Mouse (Mus musculus) MEL (cell line): ENCODE results near the gene Fth1. TPM values are rescaled to one million over a fixed set of nuclear protein-coding genes. Genes with fewer than 3 reads are reported as not detected.

Experiments used
- DNase-seq: peaks from one replicate; pipeline ENCODE4 v3.0.0; 2011; ENCODE audit warnings: low read depth, low spot score
- H3K27ac ChIP-seq: 2 replicates; pipeline ENCODE4 v1.5.1; 2012; ENCODE audit warnings: low read depth, mild to moderate bottlenecking, control low read depth, low read length, moderate library complexity; ENCODE audit not compliant: control insufficient read depth
- H3K27me3 ChIP-seq, 2 experiments: fragments of 150-350 bp in 1 of 2; sonication (generic) in 1 of 2; 2 replicates each; pipeline ENCODE4 v1.6.1; 2012; ENCODE audit warnings: low read length in 2 of 2, mild to moderate bottlenecking in 2 of 2, improper control_type of control experiment in 1 of 2, moderate library complexity in 1 of 2; ENCODE audit not compliant: insufficient read depth in 2 of 2, control insufficient read depth in 1 of 2
- H3K36me3 ChIP-seq, 2 experiments: 2 replicates each; pipeline ENCODE4 v1.6.1; 2012 to 2014; ENCODE audit warnings: low read length in 2 of 2, improper control_type of control experiment in 1 of 2, inconsistent platforms in 1 of 2, mild to moderate bottlenecking in 1 of 2; ENCODE audit not compliant: insufficient read depth in 2 of 2, control insufficient read depth in 1 of 2
- H3K4me1 ChIP-seq, 2 experiments: fragments of 150-350 bp in 1 of 2; sonication (generic) in 1 of 2; 2 replicates each; pipeline ENCODE4 v1.6.1; 2012; ENCODE audit warnings: low read length in 2 of 2, improper control_type of control experiment in 1 of 2, mild to moderate bottlenecking in 1 of 2; ENCODE audit not compliant: insufficient read depth in 2 of 2, control insufficient read depth in 1 of 2
- H3K4me3 ChIP-seq, 2 experiments: fragments of 150-350 bp in 1 of 2; sonication (generic) in 1 of 2; 2 replicates each; pipeline ENCODE4 v1.5.1; 2012; ENCODE audit warnings: low read depth in 2 of 2, low read length in 2 of 2, mild to moderate bottlenecking in 2 of 2, moderate library complexity in 2 of 2, control low read depth in 1 of 2, improper control_type of control experiment in 1 of 2; ENCODE audit not compliant: control insufficient read depth in 1 of 2, insufficient read depth in 1 of 2
- H3K79me2 ChIP-seq: 2 replicates; pipeline ENCODE4 v1.6.1; 2012; ENCODE audit warnings: mild to moderate bottlenecking, low read length, moderate library complexity; ENCODE audit not compliant: control insufficient read depth, poor library complexity, insufficient read depth
- H3K9ac ChIP-seq: 2 replicates; pipeline ENCODE4 v1.6.1; 2012; ENCODE audit warnings: low read depth, mild to moderate bottlenecking, control low read depth, low read length, moderate library complexity; ENCODE audit not compliant: control insufficient read depth, poor library complexity, severe bottlenecking
- H3K9me3 ChIP-seq: fragments of 150-350 bp; sonication (generic); replicated peaks from 2 replicates; pipeline ENCODE4 v1.6.1; 2012; ENCODE audit warnings: mild to moderate bottlenecking, low read length, improper control_type of control experiment, moderate library complexity; ENCODE audit not compliant: insufficient read depth
- BHLHE40 ChIP-seq: IDR thresholded peaks from 2 replicates; pipeline ENCODE4 v1.6.1; 2012; ENCODE audit warnings: low read depth, mild to moderate bottlenecking, inconsistent platforms, low read length, improper control_type of control experiment, borderline replicate concordance
- CHD1 ChIP-seq: IDR thresholded peaks from 2 replicates; pipeline ENCODE4 v1.6.1; 2012; ENCODE audit warnings: low read depth, mild to moderate bottlenecking, inconsistent platforms, low read length, improper control_type of control experiment
- CHD2 ChIP-seq: IDR thresholded peaks from 2 replicates; pipeline ENCODE4 v1.6.1; 2011; ENCODE audit warnings: low read length, improper control_type of control experiment
- E2F4 ChIP-seq: IDR thresholded peaks from 2 replicates; pipeline ENCODE4 v1.6.1; 2011; ENCODE audit warnings: low read depth, low read length, improper control_type of control experiment, borderline replicate concordance
- EP300 ChIP-seq, 2 experiments: IDR thresholded peaks; 2 replicates each; pipeline ENCODE4 v1.6.1; 2011; ENCODE audit warnings: improper control_type of control experiment in 2 of 2, low read length in 2 of 2, low read depth in 1 of 2, mild to moderate bottlenecking in 1 of 2
- ETS1 ChIP-seq: IDR thresholded peaks from 2 replicates; pipeline ENCODE4 v1.6.1; 2012; ENCODE audit warnings: low read depth, mild to moderate bottlenecking, inconsistent platforms, low read length, improper control_type of control experiment, moderate library complexity
- GATA1 ChIP-seq: IDR thresholded peaks from 2 replicates; pipeline ENCODE4 v1.6.1; 2011; ENCODE audit warnings: low read depth, low read length, improper control_type of control experiment
- JUND ChIP-seq: IDR thresholded peaks from 2 replicates; pipeline ENCODE4 v1.6.1; 2011; ENCODE audit warnings: low read depth, mild to moderate bottlenecking, improper control_type of control experiment, low read length
- KAT2A ChIP-seq: conservative IDR thresholded peaks from 2 replicates; pipeline ENCODE4 v1.6.1; 2012; ENCODE audit warnings: low read depth, low read length, improper control_type of control experiment, inconsistent platforms
- MAFK ChIP-seq: IDR thresholded peaks from 2 replicates; pipeline ENCODE4 v1.6.1; 2011; ENCODE audit warnings: low read depth, mild to moderate bottlenecking, low read length, improper control_type of control experiment, borderline replicate concordance
- MEF2A ChIP-seq: IDR thresholded peaks from 2 replicates; pipeline ENCODE4 v1.6.1; 2014; ENCODE audit warnings: low read depth, mild to moderate bottlenecking, inconsistent platforms, low read length, improper control_type of control experiment; ENCODE audit not compliant: poor library complexity, insufficient replicate concordance, severe bottlenecking; ENCODE audit errors: extremely low read depth
- MXI1 ChIP-seq: IDR thresholded peaks from 2 replicates; pipeline ENCODE4 v1.6.1; 2011; ENCODE audit warnings: mild to moderate bottlenecking, low read depth, low read length, improper control_type of control experiment
- MYC ChIP-seq: IDR thresholded peaks from 2 replicates; pipeline ENCODE4 v1.6.1; 2011; ENCODE audit warnings: low read depth, mild to moderate bottlenecking, low read length, improper control_type of control experiment, moderate library complexity
- NRF1 ChIP-seq: IDR thresholded peaks from 2 replicates; pipeline ENCODE4 v1.6.1; 2014; ENCODE audit warnings: low read depth, mild to moderate bottlenecking, inconsistent platforms, low read length, improper control_type of control experiment, moderate library complexity; ENCODE audit not compliant: poor library complexity, insufficient read depth, severe bottlenecking
- POLR2A ChIP-seq, 2 experiments: IDR thresholded peaks; 2 replicates each; pipeline ENCODE4 v1.6.1; 2011 to 2012; ENCODE audit warnings: low read length in 2 of 2, mild to moderate bottlenecking in 2 of 2, control low read depth in 1 of 2, improper control_type of control experiment in 1 of 2, low read depth in 1 of 2, moderate library complexity in 1 of 2; ENCODE audit not compliant: control insufficient read depth in 1 of 2, insufficient read depth in 1 of 2, poor library complexity in 1 of 2
- POLR2AphosphoS5 ChIP-seq: IDR thresholded peaks from 2 replicates; pipeline ENCODE4 v1.6.1; 2012; ENCODE audit warnings: low read depth, borderline replicate concordance, mild to moderate bottlenecking, inconsistent platforms, low read length, moderate library complexity, mixed read lengths
- RCOR1 ChIP-seq: IDR thresholded peaks from 2 replicates; pipeline ENCODE4 v1.6.1; 2012; ENCODE audit warnings: low read depth, mild to moderate bottlenecking, inconsistent platforms, low read length, improper control_type of control experiment
- SIN3A ChIP-seq: IDR thresholded peaks from 2 replicates; pipeline ENCODE4 v1.6.1; 2012; ENCODE audit warnings: low read length, improper control_type of control experiment, inconsistent platforms
- SMC3 ChIP-seq: IDR thresholded peaks from 2 replicates; pipeline ENCODE4 v1.6.1; 2011; ENCODE audit warnings: low read depth, low read length, improper control_type of control experiment
- TAL1 ChIP-seq: IDR thresholded peaks from 2 replicates; pipeline ENCODE4 v1.6.1; 2012; ENCODE audit warnings: mild to moderate bottlenecking, inconsistent platforms, low read length, moderate library complexity, mixed read lengths
- TBP ChIP-seq: IDR thresholded peaks from 2 replicates; pipeline ENCODE4 v1.8.0; 2011; ENCODE audit warnings: low read depth, low read length, improper control_type of control experiment
- TCF12 ChIP-seq: IDR thresholded peaks from 2 replicates; pipeline ENCODE4 v1.6.1; 2014; ENCODE audit warnings: low read depth, mild to moderate bottlenecking, inconsistent platforms, low read length, improper control_type of control experiment, moderate library complexity
- USF1 ChIP-seq: IDR thresholded peaks from 2 replicates; pipeline ENCODE4 v1.6.1; 2014; ENCODE audit warnings: low read depth, mild to moderate bottlenecking, inconsistent platforms, low read length, improper control_type of control experiment, moderate library complexity
- USF2 ChIP-seq, 2 experiments: IDR thresholded peaks; 2 replicates each; pipeline ENCODE4 v1.6.1; 2011 to 2012; ENCODE audit warnings: improper control_type of control experiment in 2 of 2, low read length in 2 of 2, borderline replicate concordance in 1 of 2, inconsistent platforms in 1 of 2, low read depth in 1 of 2, mild to moderate bottlenecking in 1 of 2; ENCODE audit not compliant: insufficient read depth in 1 of 2
- ZC3H11A ChIP-seq: IDR thresholded peaks from 2 replicates; pipeline ENCODE4 v1.6.1; 2012; ENCODE audit warnings: low read depth, mild to moderate bottlenecking, inconsistent platforms, low read length, improper control_type of control experiment
- ZKSCAN1 ChIP-seq: IDR thresholded peaks from 2 replicates; pipeline ENCODE4 v1.6.1; 2012; ENCODE audit warnings: low read depth, mild to moderate bottlenecking, inconsistent platforms, low read length, improper control_type of control experiment, moderate library complexity
- ZMIZ1 ChIP-seq: IDR thresholded peaks from 2 replicates; pipeline ENCODE4 v1.6.1; 2012; ENCODE audit warnings: low read depth, mild to moderate bottlenecking, inconsistent platforms, low read length, improper control_type of control experiment, moderate library complexity
- ZNF384 ChIP-seq: IDR thresholded peaks from 2 replicates; pipeline ENCODE4 v1.6.1; 2012; ENCODE audit warnings: low read depth, mild to moderate bottlenecking, inconsistent platforms, low read length, improper control_type of control experiment
- polyA plus RNA-seq, 2 experiments: library from polyadenylated mRNA; stranded (reverse) in 1 of 2; unstranded in 1 of 2; fragments of >175 nt in 1 of 2; fragments of >200 nt in 1 of 2; gene quantifications; 2 replicates each; pipeline versions ENCODE4 v1.2.1 to v1.2.4; 2012; ENCODE audit warnings: low replicate concordance in 2 of 2, low read depth in 1 of 2; ENCODE audit not compliant: insufficient read length in 2 of 2, insufficient read depth in 1 of 2, missing spikeins in 1 of 2
- total RNA-seq: library from RNA; depleted of rRNA; stranded (reverse); fragments of 300-350 nt; gene quantifications from 2 replicates; pipeline ENCODE4 v1.2.3, GENCODE M21; 2012

Gene Fth1
- total and polyA plus RNA-seq, 3 experiments = 444 to 2,175 (median 2,118) TPM

DNA sequence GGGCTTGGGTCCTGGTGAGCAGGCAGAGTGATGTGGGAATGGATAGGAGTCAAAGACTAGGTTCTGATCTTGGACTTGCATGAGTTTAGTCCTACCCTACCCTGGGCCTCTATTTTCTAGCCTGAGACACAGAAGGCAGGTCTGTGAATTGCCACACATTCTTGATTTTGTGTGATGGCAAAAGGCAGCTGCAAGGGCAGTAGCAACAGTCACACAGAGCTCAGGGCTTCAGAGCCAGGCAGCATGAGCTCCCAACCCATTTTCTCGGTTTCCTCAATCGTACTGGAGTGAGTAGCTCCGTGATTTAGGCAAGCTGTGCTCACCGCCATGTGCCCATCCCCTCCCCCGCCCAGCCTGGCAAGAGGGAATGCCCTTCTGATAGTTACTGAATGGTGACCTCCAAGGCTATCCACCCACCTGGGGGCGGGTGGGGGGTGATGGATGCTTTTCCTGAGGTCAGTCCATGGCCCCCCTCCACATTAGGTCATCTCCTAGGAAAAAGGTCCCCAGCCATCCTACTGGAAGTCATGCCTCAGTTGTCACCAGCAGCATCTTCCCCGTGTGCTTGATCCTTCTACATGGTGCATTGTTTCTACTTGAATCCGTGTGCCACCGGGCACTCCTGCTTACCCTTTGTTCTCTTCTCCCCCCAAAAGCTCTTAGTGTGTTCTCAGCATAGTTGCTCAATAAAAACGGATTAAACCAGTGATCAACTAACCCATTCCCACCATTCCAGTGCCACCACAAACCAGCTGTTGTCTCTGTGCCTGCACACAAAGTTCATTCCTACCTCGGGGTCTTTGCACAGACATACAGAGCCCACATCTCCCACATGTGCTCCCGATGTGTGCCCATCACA is 17.0 kb downstream of the Fth1 start:
- no peak overlapping the region for H3K9ac ChIP-seq
- H3K4me1 ChIP-seq = no peaks in the 10 kb centered on the region
- H3K27me3 ChIP-seq = no peaks in the 10 kb centered on the region
- H3K79me2 ChIP-seq = no peaks in the 10 kb centered on the region
- no peaks in the 10 kb centered on the region for H3K9me3 ChIP-seq
- no peak for DNase-seq
- H3K27ac ChIP-seq = no peak overlapping the region
- no peak overlapping the region for H3K4me3 ChIP-seq
- H3K36me3 ChIP-seq = no peaks in the 10 kb centered on the region
- TF ChIP-seq POLR2AphosphoS5 (no peak), KAT2A (no peak), NRF1 (no peak), ZKSCAN1 (no peak), SMC3 (no peak), TBP (no peak), ETS1 (no peak), USF2 (IDR thresholded peaks at IDR 0.05; ENCODE audit: borderline replicate concordance in 1 of 2, insufficient read depth in 1 of 2, low read depth in 1 of 2, low read length in 2 of 2) (no peak), USF1 (no peak), TAL1 (no peak), E2F4 (no peak), CHD2 (no peak), JUND (no peak), POLR2A (IDR thresholded peaks at IDR 0.05; ENCODE audit: control insufficient read depth in 1 of 2, insufficient read depth in 1 of 2, low read depth in 1 of 2, low read length in 2 of 2, poor library complexity in 1 of 2) (no peak), RCOR1 (no peak), CHD1 (no peak), MXI1 (no peak)
- TF ChIP-seq, all 39 proteins: peak for 0

DNA sequence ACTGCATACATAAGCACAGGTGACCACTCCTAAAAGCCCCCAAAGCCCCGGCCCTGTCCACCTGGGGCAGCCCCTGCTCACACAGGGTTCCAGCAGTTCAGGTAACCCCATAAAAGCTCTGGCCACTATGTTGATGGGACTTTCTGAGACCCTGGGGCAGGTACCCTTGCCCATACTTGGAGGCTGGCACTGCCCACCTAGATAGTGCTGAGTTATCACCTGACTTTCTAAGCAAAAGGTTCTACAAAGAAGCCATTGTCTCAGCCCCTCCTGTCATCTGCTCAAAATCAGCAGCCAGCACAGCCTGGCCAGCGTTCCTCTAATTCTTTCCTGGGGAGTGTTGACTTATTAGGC is 17.6 kb downstream of the Fth1 start:
- no peaks in the 10 kb centered on the region for H3K79me2 ChIP-seq
- H3K4me3 ChIP-seq = no peak overlapping the region
- DNase-seq = no peak
- TF ChIP-seq USF1 (no peak), CHD1 (no peak), POLR2A (IDR thresholded peaks at IDR 0.05; ENCODE audit: control insufficient read depth in 1 of 2, insufficient read depth in 1 of 2, low read depth in 1 of 2, low read length in 2 of 2, poor library complexity in 1 of 2) (no peak), ZKSCAN1 (no peak), MAFK (no peak), ZNF384 (no peak), ETS1 (no peak), TBP (no peak), GATA1 (no peak), BHLHE40 (no peak), ZC3H11A (no peak), MEF2A (no peak), MYC (no peak), USF2 (IDR thresholded peaks at IDR 0.05; ENCODE audit: borderline replicate concordance in 1 of 2, insufficient read depth in 1 of 2, low read depth in 1 of 2, low read length in 2 of 2) (no peak), ZMIZ1 (no peak), JUND (no peak), SIN3A (no peak), TCF12 (no peak), EP300 (IDR thresholded peaks at IDR 0.05; ENCODE audit: low read depth in 1 of 2, low read length in 2 of 2) (no peak)
- no peaks in the 10 kb centered on the region for H3K36me3 ChIP-seq
- no peaks in the 10 kb centered on the region for H3K27me3 ChIP-seq
- H3K27ac ChIP-seq = no peak overlapping the region
- no peaks in the 10 kb centered on the region for H3K4me1 ChIP-seq
- H3K9ac ChIP-seq = no peak overlapping the region
- H3K9me3 ChIP-seq = no peaks in the 10 kb centered on the region
